Mouse (Mus musculus): ENCODE measurements around the gene Rps6ka2. TPM values are rescaled to one million over a fixed set of nuclear protein-coding genes. Genes with fewer than 3 reads are reported as not detected.
"Not testable (repeated sequence)": the region's sequence is repeated elsewhere in the genome, so short reads cannot be mapped to it uniquely, and the experiment has no call there.

The Rps6ka2 gene
- polyA plus RNA-seq, 1 experiment from 2014 or later, result 21.6 TPM

- no peaks in the 10 kb centered on the region for H3K9me3 ChIP-seq
- peaks cover 45% of the 10 kb centered on the region for H3K36me3 ChIP-seq
These were observed 116.6 kb downstream of the Rps6ka2 start for GRCm38 (mm10) chr17:7286422-7287050.

DNA sequence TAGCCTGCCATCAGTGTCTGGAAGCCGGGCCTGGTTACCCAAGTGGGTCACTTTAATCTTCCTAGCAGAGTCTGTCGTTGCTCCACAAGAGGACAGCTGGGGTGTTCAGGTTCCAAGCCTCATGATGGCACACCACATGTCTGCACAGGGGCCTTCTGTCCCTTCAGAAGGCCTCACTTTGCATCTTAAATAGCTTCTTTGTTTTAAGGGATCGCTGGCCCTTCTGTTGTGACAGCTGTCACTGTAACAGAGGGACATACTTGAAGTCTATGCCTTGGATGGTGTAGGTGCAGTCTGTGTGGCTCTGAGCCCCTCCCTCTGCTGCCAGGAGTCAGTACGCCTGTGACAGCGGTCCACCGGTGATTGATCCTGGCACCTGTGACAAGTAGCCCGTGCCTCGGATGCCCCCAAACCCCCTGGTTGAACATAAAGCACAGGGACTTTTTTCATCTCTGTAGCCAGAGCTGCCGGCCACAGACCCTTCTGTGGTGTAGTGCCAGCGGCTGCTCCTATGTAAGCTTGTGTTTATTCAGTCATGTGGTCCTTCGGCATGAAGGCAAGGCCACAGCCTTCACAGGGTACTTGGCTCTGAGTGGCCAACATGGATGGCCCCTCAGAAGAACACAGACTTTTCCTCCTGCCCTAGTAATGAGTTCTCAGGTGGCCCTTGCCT, 122.2 kb downstream of the Rps6ka2 start:
- Histone ChIP-seq H3K9ac (replicated peaks) (no peak overlapping the region), H3K9me3 (no peaks in the 10 kb centered on the region), H3K4me2 (replicated peaks) (no peak overlapping the region), H3K36me3 (peaks cover 35% of the 10 kb centered on the region), H3K4me1 (replicated peaks) (peaks cover 10% of the 10 kb centered on the region), H3K4me3 (replicated peaks) (no peak overlapping the region), H3K27ac (peak overlapping the region; percentile 35; the same call in 1 of the 2 replicates), H3K27me3 (no peaks in the 10 kb centered on the region)
- WGBS, result 65% methylated on average over 11 of the region's 11 CpGs
- ATAC-seq, result peak; percentile 76; the same call in 1 of the 2 replicates

More at GRCm38 (mm10) chr17:7286422-7287050, 116.6 kb downstream of the Rps6ka2 start:
- 86% methylated on average over 12 of the region's 12 CpGs for WGBS
- H3K4me3 ChIP-seq (replicated peaks), result no peak overlapping the region
- no peaks in the 10 kb centered on the region for H3K27me3 ChIP-seq
- ATAC-seq, result no peak
- H3K4me1 ChIP-seq (replicated peaks), result no peaks in the 10 kb centered on the region; the same call in 1 of the 2 replicates
- H3K9ac ChIP-seq (replicated peaks), result no peak overlapping the region
- H3K4me2 ChIP-seq (replicated peaks), result no peak overlapping the region
- no peak overlapping the region for H3K27ac ChIP-seq

DNA sequence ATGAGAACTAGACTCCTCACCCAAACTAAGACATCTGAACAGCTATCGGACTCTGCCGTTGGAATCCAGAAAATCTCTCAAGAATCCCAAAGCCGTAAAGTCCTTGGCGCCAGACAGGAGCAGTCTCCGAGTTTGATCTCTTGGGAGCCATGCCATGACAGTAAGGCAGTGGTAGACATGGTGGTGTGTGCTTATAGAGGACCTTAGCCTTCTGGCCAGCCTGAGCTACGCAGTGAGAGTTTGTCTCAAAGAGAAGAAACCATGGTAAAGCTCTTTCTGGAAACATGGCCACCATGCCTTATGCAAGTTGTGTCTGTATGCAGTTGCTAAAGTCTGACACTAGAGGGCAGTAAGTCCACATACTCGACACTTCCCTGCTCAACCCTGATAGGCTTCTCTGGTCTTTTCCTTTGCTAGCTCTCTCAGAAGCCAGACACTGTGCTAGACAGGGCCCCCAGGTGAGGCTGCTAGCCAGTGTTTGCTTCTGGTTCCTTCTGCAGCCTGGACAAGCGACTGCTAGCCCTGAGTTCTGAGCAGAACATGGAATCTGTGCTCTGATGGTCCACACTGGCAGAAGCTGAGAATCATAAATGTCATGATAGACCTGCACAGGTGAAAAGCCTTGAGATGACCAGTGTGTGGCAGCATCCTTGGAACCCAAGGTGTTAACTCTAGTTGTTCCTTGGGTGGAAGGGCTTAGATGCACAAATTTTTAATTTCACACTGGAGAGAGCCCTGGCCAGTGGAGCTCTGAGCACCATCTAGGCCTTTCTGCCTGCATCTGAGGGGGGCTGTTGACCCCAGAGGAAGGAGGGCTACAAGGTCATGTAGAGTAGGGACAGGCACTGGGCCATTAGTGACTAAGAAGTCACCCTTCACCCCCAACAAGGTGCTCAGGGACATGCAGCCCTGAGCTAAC, 136.6 kb downstream of the Rps6ka2 start:
- H3K9me3 ChIP-seq; H3K4me1 ChIP-seq (replicated peaks); H3K27ac ChIP-seq; H3K9ac ChIP-seq (replicated peaks); H3K4me3 ChIP-seq (replicated peaks); H3K4me2 ChIP-seq (replicated peaks); H3K27me3 ChIP-seq; H3K36me3 ChIP-seq: not testable (repeated sequence)
- peak; percentile 94 for ATAC-seq
- 63% methylated on average over 8 of the region's 8 CpGs for WGBS

- 85% methylated on average over 7 of the region's 8 CpGs for WGBS
- H3K9me3 ChIP-seq; H3K4me2 ChIP-seq (replicated peaks); H3K4me3 ChIP-seq (replicated peaks); ATAC-seq; H3K4me1 ChIP-seq (replicated peaks); H3K9ac ChIP-seq (replicated peaks); H3K27ac ChIP-seq; H3K36me3 ChIP-seq; H3K27me3 ChIP-seq: not testable (repeated sequence)
These were observed 145.9 kb downstream of the Rps6ka2 start for GRCm38 (mm10) chr17:7315693-7316382.

DNA sequence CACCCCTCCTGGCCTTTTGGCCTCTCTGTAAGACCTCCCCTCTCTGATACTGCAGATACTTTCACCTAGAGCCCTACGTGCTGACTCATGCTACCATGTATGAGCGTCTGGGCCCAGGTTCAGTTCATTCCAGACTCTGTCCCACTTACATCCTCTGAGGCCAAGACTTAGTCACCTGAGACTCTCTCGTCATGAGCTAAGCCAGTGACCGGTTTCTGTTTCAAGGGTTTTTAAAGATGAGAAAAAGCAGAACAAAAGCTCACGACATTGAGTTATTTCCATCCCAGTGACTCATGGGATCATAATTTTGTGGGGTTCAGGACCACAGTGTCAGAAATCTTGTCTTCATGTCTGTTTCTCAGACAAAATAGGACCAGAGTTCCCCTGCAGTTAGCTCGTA, 149.9 kb downstream of the Rps6ka2 start:
- ATAC-seq; H3K4me1 ChIP-seq (replicated peaks): not testable (repeated sequence)
- WGBS, result 94% methylated on average over 6 of the region's 6 CpGs

DNA sequence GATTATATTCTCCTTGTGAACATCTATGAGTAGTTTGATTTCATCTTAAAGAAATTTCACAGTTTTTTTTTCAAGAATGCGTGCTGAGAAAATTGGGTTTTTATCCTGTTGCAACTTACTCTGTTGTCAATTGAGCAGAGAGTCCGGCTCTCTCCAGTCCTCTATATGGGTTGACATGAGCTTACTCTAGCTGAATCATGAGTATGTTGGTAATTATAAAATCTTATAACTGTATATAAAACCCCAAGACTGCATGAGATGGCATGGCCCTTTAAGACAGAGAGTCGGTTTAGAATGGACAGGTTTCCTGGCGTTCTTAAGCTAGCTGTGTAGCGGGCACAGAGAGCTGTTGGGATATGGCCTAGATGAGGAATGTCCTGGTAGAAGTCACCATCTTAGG, 154.4 kb downstream of the Rps6ka2 start, which contains the start of gene Tcp10a:
Gene Tcp10a, plus strand, starts transcription at position 301 of the 400 bp plus-strand sequence.
- not testable (repeated sequence) for H3K9me3 ChIP-seq; H3K4me2 ChIP-seq (replicated peaks); H3K27me3 ChIP-seq; H3K4me3 ChIP-seq (replicated peaks); H3K27ac ChIP-seq; H3K9ac ChIP-seq (replicated peaks); ATAC-seq; H3K36me3 ChIP-seq; H3K4me1 ChIP-seq (replicated peaks)
- WGBS, result 94% methylated on average over 5 of the region's 5 CpGs

More for the DNA sequence above, 149.9 kb downstream of the Rps6ka2 start:
- H3K4me3 ChIP-seq (replicated peaks); H3K36me3 ChIP-seq; H3K27ac ChIP-seq; H3K4me2 ChIP-seq (replicated peaks); H3K9ac ChIP-seq (replicated peaks); H3K27me3 ChIP-seq; H3K9me3 ChIP-seq: not testable (repeated sequence)

- WGBS, result 83% methylated on average over 6 of the region's 8 CpGs
- H3K36me3 ChIP-seq, ATAC-seq: not testable (repeated sequence)
These were observed 156.5 kb downstream of the Rps6ka2 start for GRCm38 (mm10) chr17:7326415-7326814.

DNA sequence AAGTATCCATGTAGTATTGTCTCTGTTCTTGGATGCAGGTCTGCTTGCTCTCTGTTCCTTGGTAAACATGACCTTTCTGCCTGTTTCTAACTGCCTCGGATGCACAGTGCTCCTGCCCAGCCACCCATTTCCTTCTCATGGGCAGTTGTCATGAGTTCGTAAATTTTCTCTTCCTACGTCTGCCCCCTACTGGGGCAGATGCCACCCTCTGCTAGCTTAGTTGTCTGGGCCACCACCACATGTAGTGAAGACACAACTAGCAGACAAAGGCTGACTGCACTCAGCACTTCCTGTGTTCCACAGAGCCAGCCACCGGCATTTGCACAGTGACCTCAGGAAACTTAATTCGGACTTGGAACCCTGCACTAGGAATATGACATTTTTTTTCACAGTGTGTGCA, 162.8 kb downstream of the Rps6ka2 start:
- H3K27me3 ChIP-seq; H3K36me3 ChIP-seq; ATAC-seq; H3K27ac ChIP-seq; H3K9ac ChIP-seq (replicated peaks); H3K4me1 ChIP-seq (replicated peaks); H3K4me3 ChIP-seq (replicated peaks); H3K4me2 ChIP-seq (replicated peaks); H3K9me3 ChIP-seq: not testable (repeated sequence)
- WGBS, result 94% methylated on average over 3 of the region's 5 CpGs

More at GRCm38 (mm10) chr17:7326415-7326814, 156.5 kb downstream of the Rps6ka2 start:
- H3K27me3 ChIP-seq; H3K9me3 ChIP-seq; H3K4me2 ChIP-seq (replicated peaks); H3K9ac ChIP-seq (replicated peaks); H3K27ac ChIP-seq; H3K4me3 ChIP-seq (replicated peaks); H3K4me1 ChIP-seq (replicated peaks): not testable (repeated sequence)

DNA sequence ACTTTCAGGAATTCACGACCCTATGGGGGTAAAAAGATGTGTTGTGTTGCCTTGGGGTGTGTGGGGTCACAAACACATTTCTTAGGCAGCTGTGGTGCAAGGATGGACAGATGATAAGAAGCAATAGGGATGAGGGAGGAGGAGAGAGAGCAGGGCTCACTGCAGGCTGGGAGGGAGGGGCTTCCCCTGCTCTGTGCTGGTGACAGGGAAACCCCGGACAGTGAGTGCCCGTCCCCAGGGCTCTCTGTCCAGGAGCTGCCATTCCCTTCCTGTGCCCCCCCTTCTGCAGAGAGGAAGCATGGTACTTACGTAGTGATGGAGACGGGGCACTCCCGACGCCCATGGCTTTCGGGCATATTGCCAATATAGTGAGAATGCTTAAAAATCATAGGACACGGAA, 167.5 kb downstream of the Rps6ka2 start:
- not testable (repeated sequence) for H3K9ac ChIP-seq (replicated peaks); ATAC-seq; H3K4me3 ChIP-seq (replicated peaks); H3K27ac ChIP-seq; H3K4me2 ChIP-seq (replicated peaks); H3K4me1 ChIP-seq (replicated peaks); H3K9me3 ChIP-seq; H3K27me3 ChIP-seq; H3K36me3 ChIP-seq
- WGBS, result 86% methylated on average over 7 of the region's 9 CpGs

- not testable (repeated sequence) for H3K4me1 ChIP-seq (replicated peaks); H3K9me3 ChIP-seq; H3K36me3 ChIP-seq; ATAC-seq; H3K27ac ChIP-seq; H3K27me3 ChIP-seq; H3K4me3 ChIP-seq (replicated peaks); H3K9ac ChIP-seq (replicated peaks); H3K4me2 ChIP-seq (replicated peaks)
- 80% methylated on average over 2 of the region's 3 CpGs for WGBS
These were observed 178.8 kb downstream of the Rps6ka2 start for GRCm38 (mm10) chr17:7348765-7349164.

GRCm38 (mm10) chr17:7352596-7352995, 182.7 kb downstream of the Rps6ka2 start, which contains the start of gene Ttll2:
TSS of gene Ttll2 (minus strand) at chr17:7352696.
- H3K4me3 ChIP-seq (replicated peaks); H3K27me3 ChIP-seq; H3K9ac ChIP-seq (replicated peaks); H3K27ac ChIP-seq; H3K4me2 ChIP-seq (replicated peaks); H3K4me1 ChIP-seq (replicated peaks); H3K9me3 ChIP-seq; ATAC-seq; H3K36me3 ChIP-seq: not testable (repeated sequence)
- WGBS, result 85% methylated on average over 1 of the region's 1 CpGs
